Mouse (Mus musculus): Measurements from ENCODE around the gene Mypn. TPM values are rescaled to one million over a fixed set of nuclear protein-coding genes. Genes with fewer than 3 reads are reported as not detected.
A peak's percentile ranks its signal among the peaks of the same experiment; 100 is the strongest.

Gene Mypn
- polyA plus RNA-seq, 1 experiment from 2014 or later = 14.4 TPM

DNA sequence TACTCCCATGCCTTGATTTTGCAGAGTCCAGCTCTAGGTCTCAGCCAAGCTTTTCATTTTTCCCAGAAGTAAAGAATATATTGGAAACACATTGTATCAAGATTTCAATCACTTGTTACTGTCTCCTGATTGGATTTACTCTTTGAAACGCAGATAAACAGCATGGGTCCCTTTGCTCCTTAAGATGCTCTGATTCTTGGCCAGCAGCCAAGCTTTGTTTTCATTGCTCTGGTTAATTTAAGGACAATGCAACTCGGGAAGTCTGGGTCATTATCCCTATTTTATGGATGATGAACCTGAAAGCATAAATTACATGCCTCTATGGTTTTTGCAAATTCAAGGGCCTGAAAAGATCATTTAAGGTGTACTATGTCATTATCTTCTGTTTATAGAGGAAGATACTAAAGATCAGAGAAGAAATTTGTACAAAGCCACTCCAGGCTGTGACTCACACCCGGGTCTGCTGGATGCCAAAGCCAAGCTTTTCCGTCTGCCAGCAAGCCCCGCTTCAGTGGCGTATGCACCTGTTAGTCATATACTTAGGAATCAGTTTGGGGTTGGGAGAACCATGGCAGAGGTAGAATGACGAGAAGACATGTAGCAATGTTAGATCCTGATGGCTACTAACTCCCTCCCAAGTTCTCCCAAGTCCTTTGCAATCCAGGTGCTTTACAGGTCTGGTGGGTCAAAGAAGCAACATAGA lies 17.5 kb upstream of the Mypn start:
- ATAC-seq (replicated peaks; ENCODE audit: extremely low read depth, insufficient read depth, low FRiP score) = no peak
- no peaks in the 10 kb centered on the region for H3K27me3 ChIP-seq (ENCODE audit: control insufficient read depth, insufficient read depth, low read length)
- H3K9me3 ChIP-seq (replicated peaks; ENCODE audit: control insufficient read depth, low read length) = no peaks in the 10 kb centered on the region
- H3K36me3 ChIP-seq (ENCODE audit: control insufficient read depth, insufficient read depth) = no peaks in the 10 kb centered on the region
- no peak overlapping the region for H3K9ac ChIP-seq (ENCODE audit: low read length)
- peaks cover 3% of the 10 kb centered on the region; the same call in 1 of the 2 replicates for H3K4me1 ChIP-seq (ENCODE audit: control insufficient read depth, insufficient read depth, low read length)
- no peak overlapping the region for H3K4me3 ChIP-seq (ENCODE audit: low read length)
- H3K4me2 ChIP-seq (ENCODE audit: low read depth, low read length) = no peak overlapping the region
- WGBS = 69% methylated on average over 7 of the region's 7 CpGs
- no peak overlapping the region for H3K27ac ChIP-seq (ENCODE audit: low read length)

- no peaks in the 10 kb centered on the region for H3K36me3 ChIP-seq (ENCODE audit: control insufficient read depth, insufficient read depth)
- no peak overlapping the region for H3K9ac ChIP-seq (ENCODE audit: low read length)
- no peak overlapping the region for H3K4me3 ChIP-seq (ENCODE audit: low read length)
- no peaks in the 10 kb centered on the region for H3K27me3 ChIP-seq (ENCODE audit: control insufficient read depth, insufficient read depth, low read length)
- H3K4me2 ChIP-seq (ENCODE audit: low read depth, low read length) = no peak overlapping the region
- no peaks in the 10 kb centered on the region for H3K4me1 ChIP-seq (ENCODE audit: control insufficient read depth, insufficient read depth, low read length)
- WGBS = 65% methylated on average over 6 of the region's 6 CpGs
- no peaks in the 10 kb centered on the region for H3K9me3 ChIP-seq (replicated peaks; ENCODE audit: control insufficient read depth, low read length)
- H3K27ac ChIP-seq (ENCODE audit: low read length) = no peak overlapping the region
- ATAC-seq (replicated peaks; ENCODE audit: extremely low read depth, insufficient read depth, low FRiP score) = no peak
Observed at GRCm38 (mm10) chr10:63208871-63209270, 5.1 kb upstream of the Mypn start.

- ATAC-seq (replicated peaks; ENCODE audit: extremely low read depth, insufficient read depth, low FRiP score) = no peak
- Histone ChIP-seq H3K4me2 (ENCODE audit: low read depth, low read length) (peak overlapping the region; percentile 59), H3K4me3 (ENCODE audit: low read length) (peak overlapping the region; percentile 50), H3K27ac (ENCODE audit: low read length) (peak overlapping the region; percentile 82), H3K9ac (ENCODE audit: low read length) (peak overlapping the region; percentile 68), H3K9me3 (replicated peaks; ENCODE audit: control insufficient read depth, low read length) (no peaks in the 10 kb centered on the region), H3K27me3 (ENCODE audit: control insufficient read depth, insufficient read depth, low read length) (no peaks in the 10 kb centered on the region), H3K36me3 (ENCODE audit: control insufficient read depth, insufficient read depth) (peaks cover 2% of the 10 kb centered on the region; the same call in 1 of the 2 replicates), H3K4me1 (ENCODE audit: control insufficient read depth, insufficient read depth, low read length) (peaks cover 7% of the 10 kb centered on the region; the same call in 1 of the 2 replicates)
- WGBS = 54% methylated on average over 3 of the region's 3 CpGs
Observed at GRCm38 (mm10) chr10:63203002-63203401, 750 bp downstream of the Mypn start.

GRCm38 (mm10) chr10:63201534-63201933 lies 2.2 kb downstream of the Mypn start:
- peaks cover 2% of the 10 kb centered on the region; the same call in 1 of the 2 replicates for H3K36me3 ChIP-seq (ENCODE audit: control insufficient read depth, insufficient read depth)
- no peak overlapping the region for H3K27ac ChIP-seq (ENCODE audit: low read length)
- peaks cover 7% of the 10 kb centered on the region; the same call in 1 of the 2 replicates for H3K4me1 ChIP-seq (ENCODE audit: control insufficient read depth, insufficient read depth, low read length)
- ATAC-seq (replicated peaks; ENCODE audit: extremely low read depth, insufficient read depth, low FRiP score) = no peak
- no peaks in the 10 kb centered on the region for H3K9me3 ChIP-seq (replicated peaks; ENCODE audit: control insufficient read depth, low read length)
- no peaks in the 10 kb centered on the region for H3K27me3 ChIP-seq (ENCODE audit: control insufficient read depth, insufficient read depth, low read length)
- WGBS = 64% methylated on average over 8 of the region's 8 CpGs
- H3K4me3 ChIP-seq (ENCODE audit: low read length) = no peak overlapping the region
- no peak overlapping the region for H3K4me2 ChIP-seq (ENCODE audit: low read depth, low read length)
- H3K9ac ChIP-seq (ENCODE audit: low read length) = no peak overlapping the region

DNA sequence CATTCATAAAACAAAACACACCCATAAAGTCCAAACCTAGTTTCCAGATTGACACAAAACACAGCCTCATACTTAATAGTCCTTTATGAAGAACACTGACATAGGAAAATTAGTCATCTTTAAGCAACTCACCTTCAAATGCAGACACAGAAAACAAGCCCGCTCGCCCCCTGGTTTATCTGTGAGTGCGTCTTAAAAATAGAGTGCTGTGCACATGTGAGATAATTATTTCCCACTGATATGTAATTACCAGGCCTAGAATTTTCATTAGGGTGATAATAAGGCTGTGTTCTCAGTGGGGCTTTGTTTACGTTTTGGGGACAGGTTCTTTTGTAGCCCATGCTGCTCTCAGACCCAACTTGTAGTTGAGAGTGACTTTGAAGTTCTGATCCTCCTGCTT lies 4.7 kb downstream of the Mypn start:
- peaks cover 2% of the 10 kb centered on the region; the same call in 1 of the 2 replicates for H3K36me3 ChIP-seq (ENCODE audit: control insufficient read depth, insufficient read depth)
- no peak overlapping the region for H3K4me3 ChIP-seq (ENCODE audit: low read length)
- H3K4me2 ChIP-seq (ENCODE audit: low read depth, low read length) = peak overlapping the region; percentile 2; the same call in 1 of the 2 replicates
- 51% methylated on average over 4 of the region's 4 CpGs for WGBS
- no peak overlapping the region for H3K9ac ChIP-seq (ENCODE audit: low read length)
- H3K27ac ChIP-seq (ENCODE audit: low read length) = no peak overlapping the region
- peaks cover 7% of the 10 kb centered on the region; the same call in 1 of the 2 replicates for H3K4me1 ChIP-seq (ENCODE audit: control insufficient read depth, insufficient read depth, low read length)
- no peak for ATAC-seq (replicated peaks; ENCODE audit: extremely low read depth, insufficient read depth, low FRiP score)
- H3K9me3 ChIP-seq (replicated peaks; ENCODE audit: control insufficient read depth, low read length) = no peaks in the 10 kb centered on the region
- no peaks in the 10 kb centered on the region for H3K27me3 ChIP-seq (ENCODE audit: control insufficient read depth, insufficient read depth, low read length)

DNA sequence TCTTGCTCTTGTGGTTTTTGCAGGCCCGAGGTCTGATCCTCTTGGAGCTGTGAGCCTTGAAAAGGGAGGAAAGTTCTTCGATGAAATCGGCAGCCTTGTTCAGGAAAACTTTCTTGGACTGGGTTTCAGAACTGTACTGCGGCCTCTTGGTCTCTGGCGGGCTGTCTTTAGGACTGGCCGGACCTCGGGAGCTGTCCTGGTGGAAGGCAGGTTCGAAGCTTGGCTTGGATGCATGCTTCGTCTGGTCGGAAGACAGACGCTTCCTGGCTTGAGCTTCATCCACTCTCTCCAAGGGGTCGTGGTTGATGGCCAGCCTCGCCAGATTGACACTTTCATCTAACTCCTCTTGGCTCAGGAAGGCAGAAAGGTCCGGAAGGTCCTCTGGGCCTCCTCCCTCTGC lies 11.0 kb downstream of the Mypn start:
- Histone ChIP-seq H3K9ac (ENCODE audit: low read length) (no peak overlapping the region), H3K4me2 (ENCODE audit: low read depth, low read length) (no peak overlapping the region), H3K27ac (ENCODE audit: low read length) (no peak overlapping the region), H3K9me3 (replicated peaks; ENCODE audit: control insufficient read depth, low read length) (no peaks in the 10 kb centered on the region), H3K4me3 (ENCODE audit: low read length) (no peak overlapping the region), H3K27me3 (ENCODE audit: control insufficient read depth, insufficient read depth, low read length) (no peaks in the 10 kb centered on the region), H3K36me3 (ENCODE audit: control insufficient read depth, insufficient read depth) (0 out of 2 replicates have a peak, but pooled peaks cover 2% of the 10 kb centered on the region), H3K4me1 (ENCODE audit: control insufficient read depth, insufficient read depth, low read length) (0 out of 2 replicates have a peak, but pooled peaks cover 3% of the 10 kb centered on the region)
- ATAC-seq (replicated peaks; ENCODE audit: extremely low read depth, insufficient read depth, low FRiP score) = no peak
- WGBS = 81% methylated on average over 14 of the region's 14 CpGs

DNA sequence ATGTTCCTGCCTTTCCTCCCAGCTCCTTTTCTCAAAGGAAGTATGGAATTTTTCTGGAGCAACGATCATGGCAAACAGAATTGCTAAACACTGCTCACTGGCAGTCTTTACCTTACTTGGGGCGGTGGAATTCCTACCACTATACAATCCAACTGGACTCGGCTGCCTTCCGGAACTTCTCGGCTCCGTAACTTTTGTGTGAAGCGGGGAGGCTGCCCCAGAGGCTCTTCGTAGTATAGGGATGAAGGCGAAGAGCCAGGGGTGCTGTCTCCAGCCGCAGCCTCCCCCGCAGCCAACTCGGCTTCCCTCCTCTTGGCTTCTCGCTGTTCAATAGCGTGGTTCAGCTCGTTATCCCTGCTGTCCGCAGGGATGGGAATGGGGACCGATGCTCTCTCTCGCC lies 11.5 kb downstream of the Mypn start:
- Histone ChIP-seq H3K36me3 (ENCODE audit: control insufficient read depth, insufficient read depth) (0 out of 2 replicates have a peak, but pooled peaks cover 2% of the 10 kb centered on the region), H3K4me2 (ENCODE audit: low read depth, low read length) (no peak overlapping the region), H3K9ac (ENCODE audit: low read length) (no peak overlapping the region), H3K27ac (ENCODE audit: low read length) (no peak overlapping the region), H3K4me3 (ENCODE audit: low read length) (no peak overlapping the region), H3K4me1 (ENCODE audit: control insufficient read depth, insufficient read depth, low read length) (0 out of 2 replicates have a peak, but pooled peaks cover 3% of the 10 kb centered on the region), H3K9me3 (replicated peaks; ENCODE audit: control insufficient read depth, low read length) (no peaks in the 10 kb centered on the region), H3K27me3 (ENCODE audit: control insufficient read depth, insufficient read depth, low read length) (no peaks in the 10 kb centered on the region)
- ATAC-seq (replicated peaks; ENCODE audit: extremely low read depth, insufficient read depth, low FRiP score) = no peak
- WGBS = 70% methylated on average over 18 of the region's 18 CpGs

GRCm38 (mm10) chr10:63184451-63184850 lies 19.3 kb downstream of the Mypn start:
- WGBS = 71% methylated on average over 4 of the region's 4 CpGs
- H3K27me3 ChIP-seq (ENCODE audit: control insufficient read depth, insufficient read depth, low read length) = no peaks in the 10 kb centered on the region
- no peak overlapping the region for H3K27ac ChIP-seq (ENCODE audit: low read length)
- no peak overlapping the region for H3K9ac ChIP-seq (ENCODE audit: low read length)
- H3K36me3 ChIP-seq (ENCODE audit: control insufficient read depth, insufficient read depth) = no peaks in the 10 kb centered on the region
- no peaks in the 10 kb centered on the region for H3K9me3 ChIP-seq (replicated peaks; ENCODE audit: control insufficient read depth, low read length)
- peaks cover 4% of the 10 kb centered on the region; the same call in 1 of the 2 replicates for H3K4me1 ChIP-seq (ENCODE audit: control insufficient read depth, insufficient read depth, low read length)
- ATAC-seq (replicated peaks; ENCODE audit: extremely low read depth, insufficient read depth, low FRiP score) = no peak
- no peak overlapping the region for H3K4me3 ChIP-seq (ENCODE audit: low read length)
- H3K4me2 ChIP-seq (ENCODE audit: low read depth, low read length) = no peak overlapping the region

DNA sequence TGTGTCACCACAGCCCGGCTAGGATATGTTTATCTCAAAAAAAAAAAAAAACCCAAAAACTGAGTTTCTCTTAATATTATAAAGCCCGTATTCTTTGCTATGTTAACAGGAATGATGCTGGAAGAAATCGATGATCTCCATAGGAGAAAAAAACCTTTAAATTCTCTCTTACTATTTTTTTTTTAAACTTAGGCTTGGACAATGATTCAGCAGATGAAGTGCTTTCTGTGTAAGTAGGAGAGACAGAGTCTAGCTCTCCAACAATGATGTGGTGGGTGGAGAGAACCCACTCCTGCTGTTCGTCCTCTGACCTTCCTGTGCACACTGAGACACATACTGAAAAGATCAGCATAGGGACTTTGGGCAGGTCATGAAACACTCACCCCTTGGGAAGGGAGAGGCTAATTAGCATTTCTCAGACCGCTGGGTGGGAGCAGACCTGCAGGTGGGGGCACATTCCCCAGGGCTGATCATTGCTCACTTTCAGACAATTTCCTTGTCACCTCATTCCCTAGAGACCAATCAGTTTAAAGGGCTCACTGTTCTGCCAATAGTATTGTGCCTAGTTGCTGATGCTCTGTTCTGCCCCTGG lies 21.5 kb downstream of the Mypn start:
- no peak overlapping the region for H3K4me3 ChIP-seq (ENCODE audit: low read length)
- H3K4me1 ChIP-seq (ENCODE audit: control insufficient read depth, insufficient read depth, low read length) = peaks cover 3% of the 10 kb centered on the region; the same call in 1 of the 2 replicates
- H3K4me2 ChIP-seq (ENCODE audit: low read depth, low read length) = no peak overlapping the region
- H3K36me3 ChIP-seq (ENCODE audit: control insufficient read depth, insufficient read depth) = no peaks in the 10 kb centered on the region
- H3K9ac ChIP-seq (ENCODE audit: low read length) = no peak overlapping the region
- WGBS = 79% methylated on average over 5 of the region's 5 CpGs
- ATAC-seq (replicated peaks; ENCODE audit: extremely low read depth, insufficient read depth, low FRiP score) = no peak
- H3K27me3 ChIP-seq (ENCODE audit: control insufficient read depth, insufficient read depth, low read length) = no peaks in the 10 kb centered on the region
- H3K27ac ChIP-seq (ENCODE audit: low read length) = no peak overlapping the region
- no peaks in the 10 kb centered on the region for H3K9me3 ChIP-seq (replicated peaks; ENCODE audit: control insufficient read depth, low read length)
